Mouse (Mus musculus): ENCODE results near the gene Rhox9. TPM values are rescaled to one million over a fixed set of nuclear protein-coding genes. Genes with fewer than 3 reads are reported as not detected.
"Not testable (repeated sequence)": the region's sequence is repeated elsewhere in the genome, so short reads cannot be mapped to it uniquely, and the experiment has no call there.

Rhox9 gene
- not detected in 2 replicates for polyA plus RNA-seq (2015; fragmentation: Nextera tagmentation; extraction: Ambion mirVana)

DNA sequence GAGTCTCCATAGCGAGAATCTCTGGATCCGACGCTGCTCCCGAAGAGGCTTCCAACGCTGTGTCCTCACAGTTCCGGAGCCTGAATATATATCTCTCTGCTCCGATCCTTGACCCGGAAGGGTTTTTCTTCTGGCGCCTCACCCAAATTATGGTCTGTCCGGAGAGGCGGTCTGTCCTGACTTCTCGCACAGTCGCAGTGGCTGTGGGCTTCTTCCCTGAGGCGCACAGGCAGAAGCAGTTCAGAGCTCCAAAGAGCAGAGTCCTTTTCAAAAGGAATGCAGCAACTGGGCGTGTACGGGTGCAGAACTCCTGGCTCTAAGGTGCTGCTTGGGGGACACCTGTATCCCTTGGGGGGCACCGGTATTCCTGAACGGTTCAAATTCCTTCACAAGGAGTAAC is at the start of gene Rhox9:
Gene Rhox9 (minus strand): TSS at position 101 of the 400 bp plus-strand sequence.
- not testable (repeated sequence) for H3K4me1 ChIP-seq (replicated peaks); H3K27ac ChIP-seq (replicated peaks); H3K27me3 ChIP-seq; H3K36me3 ChIP-seq (replicated peaks); H3K4me3 ChIP-seq (replicated peaks); ATAC-seq (ENCODE audit: insufficient read depth); H3K9me3 ChIP-seq (replicated peaks); H3K9ac ChIP-seq; H3K4me2 ChIP-seq
- 76% methylated on average over 11 of the region's 18 CpGs for WGBS (ENCODE audit: insufficient replicate concordance)

GRCm38 (mm10) chrX:37916311-37916710 is 14.7 kb upstream of the Rhox9 start:
- Histone ChIP-seq H3K4me2 (no peak overlapping the region), H3K4me1 (replicated peaks) (no peaks in the 10 kb centered on the region), H3K36me3 (replicated peaks) (no peaks in the 10 kb centered on the region), H3K27me3 (no peaks in the 10 kb centered on the region), H3K9me3 (replicated peaks) (no peaks in the 10 kb centered on the region), H3K4me3 (replicated peaks) (no peak overlapping the region), H3K27ac (replicated peaks) (no peak overlapping the region), H3K9ac (no peak overlapping the region)
- no peak for ATAC-seq (ENCODE audit: insufficient read depth)
- WGBS (ENCODE audit: insufficient replicate concordance): 45% methylated on average over 4 of the region's 4 CpGs

- no peaks in the 10 kb centered on the region for H3K9me3 ChIP-seq (replicated peaks)
These were observed 7.0 kb upstream of the Rhox9 start for GRCm38 (mm10) chrX:37908581-37908980.

DNA sequence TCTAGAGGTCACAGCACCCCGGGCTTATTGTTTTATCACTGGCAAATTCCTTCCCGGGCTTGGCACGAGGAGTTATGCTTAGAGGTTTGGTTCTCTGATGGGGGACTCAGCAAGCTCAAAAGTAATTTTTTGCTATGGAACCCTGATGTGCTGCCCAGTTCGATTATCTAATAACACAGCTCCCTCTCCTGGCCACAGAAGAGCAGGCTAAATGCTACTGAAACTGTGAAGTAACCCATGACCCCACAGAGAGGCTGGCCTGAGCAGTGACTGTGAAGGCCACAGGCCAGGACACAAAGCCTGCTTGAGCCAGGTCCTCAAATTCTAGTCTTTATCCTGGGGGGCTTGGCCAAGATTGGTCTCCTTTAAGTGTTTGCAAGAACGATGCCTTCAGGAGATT is 2.2 kb upstream of the Rhox9 start:
- H3K4me1 ChIP-seq (replicated peaks): no peaks in the 10 kb centered on the region
- no peaks in the 10 kb centered on the region for H3K9me3 ChIP-seq (replicated peaks)
- no peaks in the 10 kb centered on the region for H3K36me3 ChIP-seq (replicated peaks)
- H3K9ac ChIP-seq: no peak overlapping the region
- H3K4me2 ChIP-seq: no peak overlapping the region
- 64% methylated on average over 5 of the region's 5 CpGs for WGBS (ENCODE audit: insufficient replicate concordance)
- no peak for ATAC-seq (ENCODE audit: insufficient read depth)
- H3K4me3 ChIP-seq (replicated peaks): no peak overlapping the region
- no peak overlapping the region for H3K27ac ChIP-seq (replicated peaks)
- H3K27me3 ChIP-seq: no peaks in the 10 kb centered on the region

More at GRCm38 (mm10) chrX:37908581-37908980, 7.0 kb upstream of the Rhox9 start:
- no peak overlapping the region for H3K9ac ChIP-seq
- no peak overlapping the region for H3K4me3 ChIP-seq (replicated peaks)
- H3K4me2 ChIP-seq: no peak overlapping the region
- ATAC-seq (ENCODE audit: insufficient read depth): no peak
- H3K36me3 ChIP-seq (replicated peaks): no peaks in the 10 kb centered on the region
- H3K27me3 ChIP-seq: no peaks in the 10 kb centered on the region
- WGBS (ENCODE audit: insufficient replicate concordance): 40% methylated on average over 7 of the region's 7 CpGs
- no peak overlapping the region for H3K27ac ChIP-seq (replicated peaks)
- H3K4me1 ChIP-seq (replicated peaks): no peaks in the 10 kb centered on the region

GRCm38 (mm10) chrX:37897132-37897531 is 4.4 kb downstream of the Rhox9 start, which contains the start of gene Rhox7b:
TSS of gene Rhox7b (minus strand) at chrX:37897232.
- not testable (repeated sequence) for H3K27me3 ChIP-seq; H3K36me3 ChIP-seq (replicated peaks); H3K9ac ChIP-seq; H3K4me3 ChIP-seq (replicated peaks); H3K9me3 ChIP-seq (replicated peaks); H3K4me2 ChIP-seq; H3K4me1 ChIP-seq (replicated peaks); H3K27ac ChIP-seq (replicated peaks); ATAC-seq (ENCODE audit: insufficient read depth)
- 54% methylated on average over 9 of the region's 9 CpGs for WGBS (ENCODE audit: insufficient replicate concordance)

DNA sequence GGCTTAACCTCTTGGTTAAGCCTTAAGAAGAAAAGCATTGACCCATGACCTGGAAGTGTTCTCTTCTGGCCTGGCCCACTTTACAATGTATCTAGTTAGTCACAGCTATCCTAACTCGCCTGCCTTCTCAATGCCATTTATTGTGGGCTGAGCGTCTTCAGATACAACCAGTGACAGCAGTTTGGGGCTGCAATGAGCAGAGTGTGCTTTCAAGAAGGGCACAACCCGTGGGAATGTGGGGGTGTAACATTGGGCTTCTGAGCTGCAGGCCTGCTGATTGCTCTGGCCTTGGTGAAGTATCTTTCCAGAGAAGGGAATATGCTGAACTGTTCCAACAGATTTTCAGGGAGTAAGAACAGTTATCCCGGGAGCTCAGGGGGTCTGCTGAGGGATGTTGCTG is 22.7 kb downstream of the Rhox9 start, which contains the start of gene Rhox8:
Gene Rhox8 (minus strand): TSS at position 101 of the 400 bp plus-strand sequence.
- Histone ChIP-seq H3K27me3 (no peaks in the 10 kb centered on the region), H3K4me2 (no peak within 1 kb of the TSS), H3K27ac (replicated peaks) (no peak within 1 kb of the TSS), H3K36me3 (replicated peaks) (no peaks in the 10 kb centered on the region), H3K4me1 (replicated peaks) (no peaks in the 10 kb centered on the region), H3K9ac (no peak within 1 kb of the TSS), H3K4me3 (replicated peaks) (no peak within 1 kb of the TSS), H3K9me3 (replicated peaks) (no peaks in the 10 kb centered on the region)
- WGBS (ENCODE audit: insufficient replicate concordance): 52% methylated on average over 4 of the region's 4 CpGs
- ATAC-seq (ENCODE audit: insufficient read depth): no peak

DNA sequence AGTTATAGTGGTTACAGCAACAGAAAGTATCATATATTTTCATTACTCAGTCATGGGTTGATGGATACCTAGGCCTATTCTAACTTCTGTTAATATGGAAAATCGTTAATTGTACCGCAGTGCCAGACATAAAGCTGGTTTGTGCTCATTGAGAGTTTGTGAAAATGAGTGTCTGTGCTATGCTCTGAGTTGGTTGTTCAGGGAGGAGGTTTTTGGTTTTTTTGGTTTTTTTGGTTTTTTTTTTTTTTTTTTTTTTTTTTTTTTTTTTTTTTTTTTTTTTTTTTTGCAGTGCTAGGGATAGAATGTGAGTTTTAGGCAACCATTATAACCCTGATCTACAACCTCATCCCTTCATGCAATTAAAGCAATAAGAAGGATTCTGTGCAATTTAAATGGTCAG is 29.9 kb downstream of the Rhox9 start:
- no peak overlapping the region for H3K4me3 ChIP-seq (replicated peaks)
- H3K27me3 ChIP-seq: no peaks in the 10 kb centered on the region
- no peak for ATAC-seq (ENCODE audit: insufficient read depth)
- H3K36me3 ChIP-seq (replicated peaks): no peaks in the 10 kb centered on the region
- no peaks in the 10 kb centered on the region for H3K4me1 ChIP-seq (replicated peaks)
- 78% methylated on average over 2 of the region's 2 CpGs for WGBS (ENCODE audit: insufficient replicate concordance)
- H3K4me2 ChIP-seq: no peak overlapping the region
- no peaks in the 10 kb centered on the region for H3K9me3 ChIP-seq (replicated peaks)
- H3K9ac ChIP-seq: no peak overlapping the region
- H3K27ac ChIP-seq (replicated peaks): no peak overlapping the region

Other genes starting within 250 kb of the Rhox9 start
- gene Rhox3h, start 233.0 kb downstream of the Rhox9 start, polyA plus RNA-seq (2015; fragmentation: Nextera tagmentation; extraction: Ambion mirVana): not detected in 2 replicates
- not detected in 2 replicates for gene Rhox2h, start 228.5 kb downstream of the Rhox9 start, polyA plus RNA-seq (2015; fragmentation: Nextera tagmentation; extraction: Ambion mirVana)
- 1.3 TPM in 2 replicates for gene Rhox5, start 96.9 kb downstream of the Rhox9 start, polyA plus RNA-seq (2015; fragmentation: Nextera tagmentation; extraction: Ambion mirVana)
- gene Rhox6, start 74.9 kb downstream of the Rhox9 start, polyA plus RNA-seq (2015; fragmentation: Nextera tagmentation; extraction: Ambion mirVana): not detected in 2 replicates
- gene Rhox7a, start 70.1 kb downstream of the Rhox9 start, polyA plus RNA-seq (2015; fragmentation: Nextera tagmentation; extraction: Ambion mirVana): not detected in 2 replicates
- gene Rhox8, start 22.8 kb downstream of the Rhox9 start, polyA plus RNA-seq (2015; fragmentation: Nextera tagmentation; extraction: Ambion mirVana): not detected in 2 replicates
- gene Rhox7b, start 4.5 kb downstream of the Rhox9 start, polyA plus RNA-seq (2015; fragmentation: Nextera tagmentation; extraction: Ambion mirVana): not detected in 2 replicates
- not detected in 2 replicates for gene Btg1-ps1, start 117.0 kb upstream of the Rhox9 start, polyA plus RNA-seq (2015; fragmentation: Nextera tagmentation; extraction: Ambion mirVana)
- not detected in 2 replicates for gene Btg1-ps2, start 141.3 kb upstream of the Rhox9 start, polyA plus RNA-seq (2015; fragmentation: Nextera tagmentation; extraction: Ambion mirVana)
- not detected in 2 replicates for gene Rhox10, start 164.7 kb upstream of the Rhox9 start, polyA plus RNA-seq (2015; fragmentation: Nextera tagmentation; extraction: Ambion mirVana)
- not detected in 2 replicates for gene Rhox11, start 183.4 kb upstream of the Rhox9 start, polyA plus RNA-seq (2015; fragmentation: Nextera tagmentation; extraction: Ambion mirVana)
- not detected in 2 replicates for gene Rhox12, start 209.1 kb upstream of the Rhox9 start, polyA plus RNA-seq (2015; fragmentation: Nextera tagmentation; extraction: Ambion mirVana)
- not detected in 2 replicates for gene Rhox13, start 219.4 kb upstream of the Rhox9 start, polyA plus RNA-seq (2015; fragmentation: Nextera tagmentation; extraction: Ambion mirVana)